Mouse (Mus musculus) forebrain, embryonic 13.5 days (tissue): ENCODE data around the gene Hnrnpl. TPM values are rescaled to one million over a fixed set of nuclear protein-coding genes. Genes with fewer than 3 reads are reported as not detected.

Experiments used
- ATAC-seq: fragments of 200-750 bp; cut with Nextera tagmentation; 2 replicates; pipeline ENCODE4 v1.8.0; 2017
- H3K27ac ChIP-seq: fragments of 300-500 bp; sonication (generic); 2 replicates; pipeline ENCODE4 v1.5.1; 2015; ENCODE audit warnings: inconsistent platforms, mild to moderate bottlenecking, moderate library complexity
- H3K27me3 ChIP-seq: fragments of 300-500 bp; sonication (generic); 2 replicates; pipeline ENCODE4 v1.6.1; 2015; ENCODE audit warnings: mild to moderate bottlenecking, inconsistent platforms
- H3K36me3 ChIP-seq: fragments of 300-500 bp; sonication (generic); 2 replicates; pipeline ENCODE4 v1.6.1; 2015; ENCODE audit warnings: mild to moderate bottlenecking, inconsistent platforms; ENCODE audit not compliant: poor library complexity, severe bottlenecking
- H3K4me1 ChIP-seq: fragments of 300-500 bp; sonication (generic); 2 replicates; pipeline ENCODE4 v1.6.1; 2015; ENCODE audit warnings: inconsistent platforms
- H3K4me2 ChIP-seq: fragments of 300-500 bp; sonication (generic); 2 replicates; pipeline ENCODE4 v1.6.1; 2015; ENCODE audit warnings: inconsistent platforms, mild to moderate bottlenecking, moderate library complexity
- H3K4me3 ChIP-seq: fragments of 300-500 bp; sonication (generic); 2 replicates; pipeline ENCODE4 v1.5.1; 2015; ENCODE audit warnings: mild to moderate bottlenecking, inconsistent platforms
- H3K9ac ChIP-seq: fragments of 300-500 bp; sonication (generic); 2 replicates; pipeline ENCODE4 v1.6.1; 2015; ENCODE audit warnings: mild to moderate bottlenecking, inconsistent platforms
- H3K9me3 ChIP-seq: fragments of 300-500 bp; sonication (generic); replicated peaks from 2 replicates; pipeline ENCODE4 v1.6.1; 2016; ENCODE audit warnings: inconsistent platforms
- WGBS: fragments of 180-500 bp; shearing (Covaris S2); methylation state at CpG from one replicate; pipeline ENCODE4 v1.1.7; 2015; 5-methylcytosine and 5-hydroxymethylcytosine counted together
- polyA plus RNA-seq: library from polyadenylated mRNA; unstranded; fragments of >200 nt; fragmentation: Nextera tagmentation; extraction: Ambion mirVana; gene quantifications from 2 replicates; pipeline ENCODE4 v1.2.1, GENCODE M21; 2015

Gene Hnrnpl
- 264 and 282 TPM in 2 replicates for polyA plus RNA-seq

DNA sequence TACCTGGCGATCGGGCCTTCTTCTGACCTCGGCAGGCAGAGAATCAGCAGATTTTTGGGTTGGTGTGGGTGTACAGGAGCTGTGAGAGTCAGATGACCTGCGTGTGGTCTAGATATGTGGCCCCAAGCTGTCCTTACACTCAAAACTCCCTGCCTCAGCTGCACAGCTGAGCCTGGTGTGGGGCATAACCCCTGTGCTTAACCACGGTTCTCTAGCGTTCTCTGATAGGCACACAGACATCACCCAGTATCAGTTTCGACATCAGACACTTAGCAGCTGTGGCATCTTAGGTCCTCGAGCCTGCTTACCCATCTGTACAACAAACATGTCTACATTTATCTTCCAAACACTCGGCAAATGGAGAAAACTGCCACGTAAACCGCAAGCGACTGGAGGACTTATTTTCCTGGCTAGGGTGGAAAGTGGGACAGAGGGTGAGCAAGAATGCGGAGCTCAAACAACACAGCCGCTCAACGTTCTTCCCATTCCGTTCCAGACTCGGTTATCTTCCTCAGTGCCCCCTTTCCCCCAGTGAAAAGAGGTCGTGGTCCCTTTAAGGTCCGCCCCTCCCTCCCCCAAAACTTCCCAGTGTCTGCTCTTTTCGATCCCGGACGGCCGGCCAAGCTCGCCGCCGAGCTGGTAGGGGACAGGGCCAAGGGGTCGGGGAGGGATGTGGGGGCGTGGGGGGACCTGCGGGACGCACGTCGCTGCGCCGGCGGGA is at the start of gene Hnrnpl:
Gene Hnrnpl (plus strand): TSS at position 321 of the 721 bp plus-strand sequence.
- peaks cover 12% of the 10 kb centered on the region for H3K36me3 ChIP-seq
- H3K27ac ChIP-seq: peak within 1 kb of the TSS; percentile 99
- no peaks in the 10 kb centered on the region for H3K27me3 ChIP-seq
- peaks cover 30% of the 10 kb centered on the region for H3K4me1 ChIP-seq
- H3K4me2 ChIP-seq: peak within 1 kb of the TSS; percentile 80
- H3K9ac ChIP-seq: peak within 1 kb of the TSS; percentile 87
- no peaks in the 10 kb centered on the region for H3K9me3 ChIP-seq
- ATAC-seq: no peak
- WGBS: 2% methylated on average over 33 of the region's 35 CpGs
- peak within 1 kb of the TSS; percentile 77 for H3K4me3 ChIP-seq

DNA sequence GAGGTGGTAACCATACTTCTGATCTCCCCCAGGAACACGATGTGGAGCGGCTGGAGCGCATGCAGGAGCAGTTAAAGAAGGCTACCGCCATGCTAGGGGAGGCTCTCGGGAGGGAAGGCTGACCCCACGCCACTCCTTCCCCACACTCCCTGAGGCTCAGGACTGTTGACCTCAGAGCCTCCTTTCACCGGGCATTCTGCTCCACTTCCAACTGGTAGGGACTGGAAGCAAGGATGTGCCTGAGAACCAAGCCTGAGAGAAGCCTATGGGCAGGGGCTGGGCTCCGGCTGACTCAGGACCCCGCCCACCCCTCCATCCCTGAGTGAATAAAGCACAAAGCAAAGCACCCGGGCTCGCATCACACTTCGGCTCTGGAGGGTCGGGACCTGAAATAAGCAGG is 49.7 kb upstream of the Hnrnpl start:
- Histone ChIP-seq H3K27ac (no peak overlapping the region), H3K27me3 (peaks cover 26% of the 10 kb centered on the region), H3K9ac (no peak overlapping the region), H3K36me3 (peaks cover 48% of the 10 kb centered on the region), H3K4me2 (no peak overlapping the region), H3K4me1 (peaks cover 9% of the 10 kb centered on the region; the same call in 1 of the 2 replicates), H3K4me3 (no peak overlapping the region), H3K9me3 (no peaks in the 10 kb centered on the region)
- ATAC-seq: no peak
- 79% methylated on average over 13 of the region's 13 CpGs for WGBS

DNA sequence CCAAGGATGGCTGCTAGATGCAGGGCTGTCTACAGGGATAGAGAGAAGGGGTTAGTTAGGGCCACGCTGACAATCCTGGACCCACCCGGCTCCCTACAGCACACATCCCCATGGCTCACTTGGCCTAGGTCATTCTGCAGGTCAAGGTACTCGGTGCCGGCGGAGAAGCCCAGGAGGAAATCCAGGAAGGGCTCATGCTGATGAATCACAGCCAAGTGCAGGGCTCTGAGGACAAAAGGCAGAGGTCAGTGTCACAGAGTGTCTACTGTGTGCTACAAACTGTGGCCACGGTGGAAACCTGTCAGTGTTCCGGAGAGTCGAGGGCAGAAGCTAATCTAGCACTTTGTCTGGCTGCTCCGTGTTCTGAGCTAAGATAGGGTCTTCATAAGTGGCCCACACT is 46.4 kb upstream of the Hnrnpl start:
- Histone ChIP-seq H3K4me1 (peaks cover 8% of the 10 kb centered on the region), H3K4me3 (no peak overlapping the region), H3K9ac (no peak overlapping the region), H3K27me3 (peaks cover 6% of the 10 kb centered on the region), H3K4me2 (no peak overlapping the region), H3K27ac (no peak overlapping the region), H3K9me3 (no peaks in the 10 kb centered on the region), H3K36me3 (peaks cover 45% of the 10 kb centered on the region)
- ATAC-seq: no peak
- 96% methylated on average over 9 of the region's 9 CpGs for WGBS

DNA sequence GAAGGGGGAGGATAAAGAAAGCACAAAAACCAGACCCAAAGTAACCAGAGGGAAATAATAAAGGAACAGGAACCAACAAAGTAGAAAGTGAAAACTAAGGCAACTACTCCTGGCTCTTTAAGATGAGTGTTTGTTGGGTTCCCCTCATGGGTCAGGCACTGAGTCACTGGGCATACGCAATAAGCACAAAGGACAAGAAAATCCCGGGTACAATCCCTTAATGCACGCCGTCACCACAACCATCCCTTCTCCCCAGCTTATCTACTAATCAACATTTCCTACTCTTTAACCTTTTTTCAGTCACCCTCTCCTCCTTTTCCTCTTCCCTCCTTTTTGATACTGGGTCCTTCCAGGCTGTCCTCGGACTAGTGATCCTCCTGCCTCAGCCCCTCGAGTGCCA is 43.1 kb upstream of the Hnrnpl start:
- H3K36me3 ChIP-seq: peaks cover 25% of the 10 kb centered on the region
- H3K27me3 ChIP-seq: no peaks in the 10 kb centered on the region
- H3K4me2 ChIP-seq: peak overlapping the region; percentile 78
- H3K4me3 ChIP-seq: peak overlapping the region; percentile 76; the same call in 1 of the 2 replicates
- no peak for ATAC-seq
- WGBS: 84% methylated on average over 6 of the region's 6 CpGs
- H3K4me1 ChIP-seq: peaks cover 28% of the 10 kb centered on the region
- H3K27ac ChIP-seq: no peak overlapping the region
- peak overlapping the region; percentile 71; the same call in 1 of the 2 replicates for H3K9ac ChIP-seq
- H3K9me3 ChIP-seq: no peaks in the 10 kb centered on the region

DNA sequence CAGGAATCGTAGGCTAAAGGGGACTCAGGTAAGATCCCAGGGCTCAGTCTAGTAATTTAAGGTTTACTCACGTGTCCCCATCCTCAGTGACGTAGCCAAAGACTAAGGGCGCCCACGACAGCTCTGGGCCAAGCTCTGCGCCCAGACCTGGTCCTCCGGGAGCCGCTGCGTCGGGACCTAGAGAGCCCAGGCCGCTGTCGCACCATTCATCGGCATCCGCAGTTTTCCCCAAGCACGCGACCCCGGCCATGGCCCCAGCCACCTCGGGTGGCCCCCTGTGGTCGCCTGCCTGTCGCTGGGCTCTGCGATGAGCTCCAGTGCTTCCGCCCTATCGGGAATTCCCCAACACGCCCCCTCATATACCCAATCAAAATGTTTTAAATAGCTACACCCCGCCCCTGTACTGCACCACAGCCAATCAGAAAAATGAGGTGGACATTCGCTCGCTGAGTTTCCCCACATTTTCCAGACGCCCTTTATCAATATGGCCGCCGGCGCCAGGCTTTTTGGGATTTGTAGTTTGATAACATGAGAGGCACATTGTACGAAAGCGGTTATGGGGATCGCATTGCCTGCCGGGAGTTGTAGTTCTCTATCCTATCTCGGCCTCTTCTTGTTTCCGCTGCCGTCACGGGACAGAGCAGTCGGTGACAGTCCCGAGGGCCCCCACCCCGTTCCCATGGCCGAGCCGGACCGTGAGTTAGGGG is 42.0 kb upstream of the Hnrnpl start, which contains the start of gene Sirt2:
Gene Sirt2 (plus strand): TSS at position 563 of the 707 bp plus-strand sequence.
- under 1% methylated on average over 45 of the region's 45 CpGs for WGBS
- Histone ChIP-seq H3K27me3 (no peaks in the 10 kb centered on the region), H3K4me1 (peaks cover 28% of the 10 kb centered on the region), H3K4me3 (peak within 1 kb of the TSS; percentile 76), H3K4me2 (peak within 1 kb of the TSS; percentile 79), H3K36me3 (peaks cover 14% of the 10 kb centered on the region), H3K9ac (peak within 1 kb of the TSS; percentile 71), H3K9me3 (no peaks in the 10 kb centered on the region), H3K27ac (no peak within 1 kb of the TSS)
- peak; percentile 99 for ATAC-seq

DNA sequence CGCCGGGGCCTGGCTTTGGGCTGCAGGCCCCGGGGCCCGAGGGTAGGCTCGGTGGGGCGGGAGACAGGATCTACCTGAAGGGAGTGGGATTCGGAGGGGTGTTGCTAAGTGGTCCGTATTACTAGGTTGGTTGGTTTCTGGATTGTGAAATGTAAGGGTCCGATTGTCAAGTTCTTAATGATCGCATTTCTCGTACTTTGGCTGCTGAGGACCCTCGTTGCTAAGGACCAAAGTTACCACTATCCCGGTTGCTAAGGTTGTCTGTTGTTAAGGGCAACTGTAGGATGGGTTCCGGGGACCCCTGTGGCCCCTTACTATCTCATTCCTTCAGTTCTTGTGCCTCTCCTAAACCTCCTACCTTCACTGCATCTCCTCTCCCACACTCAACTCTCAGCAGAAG is 41.4 kb upstream of the Hnrnpl start:
- Histone ChIP-seq H3K4me3 (peak overlapping the region; percentile 76), H3K4me2 (peak overlapping the region; percentile 79), H3K9me3 (no peaks in the 10 kb centered on the region), H3K27ac (no peak overlapping the region), H3K4me1 (peaks cover 28% of the 10 kb centered on the region), H3K36me3 (peaks cover 11% of the 10 kb centered on the region), H3K27me3 (no peaks in the 10 kb centered on the region), H3K9ac (peak overlapping the region; percentile 66)
- ATAC-seq: no peak; the same call in 1 of the 2 replicates
- 4% methylated on average over 14 of the region's 14 CpGs for WGBS

DNA sequence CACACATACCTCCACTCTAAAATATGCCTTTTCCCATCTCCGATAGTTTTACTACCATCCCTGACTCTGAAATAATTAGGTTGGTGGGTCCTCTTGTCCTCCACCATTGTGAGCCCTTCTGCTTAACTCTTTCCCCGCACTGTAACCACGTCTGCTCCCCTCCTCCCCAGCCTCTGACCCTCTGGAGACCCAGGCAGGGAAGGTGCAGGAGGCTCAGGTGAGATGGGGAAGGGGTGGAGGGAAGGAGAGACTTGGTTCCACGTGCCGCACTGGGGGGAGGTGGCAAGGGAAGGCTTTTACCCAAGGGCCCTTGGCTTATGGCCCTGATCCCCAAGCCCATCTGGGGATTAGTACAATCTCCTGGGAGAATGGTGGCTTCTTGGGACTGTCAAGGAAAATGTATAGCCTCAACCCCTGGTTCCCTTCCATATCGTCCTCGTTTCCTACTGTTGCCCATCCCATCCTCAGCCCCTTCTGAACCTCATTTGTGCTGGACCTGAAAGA is 40.8 kb upstream of the Hnrnpl start, which contains the start of gene Nfkbib:
Gene Nfkbib (minus strand): TSS at position 51 of the 504 bp plus-strand sequence.
- peak within 1 kb of the TSS; percentile 76 for H3K4me3 ChIP-seq
- no peaks in the 10 kb centered on the region for H3K27me3 ChIP-seq
- H3K9me3 ChIP-seq: no peaks in the 10 kb centered on the region
- WGBS: 62% methylated on average over 7 of the region's 7 CpGs
- H3K4me2 ChIP-seq: peak within 1 kb of the TSS; percentile 79
- peak within 1 kb of the TSS; percentile 71 for H3K9ac ChIP-seq
- peaks cover 28% of the 10 kb centered on the region for H3K4me1 ChIP-seq
- no peak within 1 kb of the TSS for H3K27ac ChIP-seq
- no peak for ATAC-seq
- H3K36me3 ChIP-seq: peaks cover 13% of the 10 kb centered on the region

DNA sequence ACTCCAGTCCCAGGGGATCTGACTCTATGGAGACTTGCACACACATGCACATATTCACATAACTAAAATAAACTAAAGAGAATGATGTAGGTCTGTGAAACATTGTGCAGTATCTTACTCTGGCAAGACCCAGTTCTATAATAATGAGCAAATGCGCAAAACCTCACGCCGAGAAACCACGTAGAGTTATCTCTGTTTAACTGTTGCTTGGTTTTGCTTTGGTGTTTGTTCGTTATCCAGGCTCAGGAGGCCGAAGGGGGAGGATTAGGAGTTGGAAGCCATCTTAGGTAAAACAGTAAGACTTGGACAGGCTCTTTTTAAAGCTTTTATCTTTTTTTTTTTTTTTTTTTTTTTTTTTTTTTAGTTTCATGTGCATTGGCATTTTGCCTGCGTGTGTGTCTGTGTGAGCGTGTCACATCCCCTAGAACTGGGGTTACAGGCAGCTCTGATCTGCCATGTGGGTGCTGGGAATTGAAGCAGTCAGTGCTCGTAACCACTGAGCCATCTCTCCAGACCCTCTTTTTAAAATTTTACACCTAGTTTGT is 38.9 kb upstream of the Hnrnpl start:
- Histone ChIP-seq H3K4me1 (peaks cover 28% of the 10 kb centered on the region), H3K27me3 (no peaks in the 10 kb centered on the region), H3K27ac (no peak overlapping the region), H3K4me2 (no peak overlapping the region), H3K9me3 (no peaks in the 10 kb centered on the region), H3K36me3 (peaks cover 22% of the 10 kb centered on the region; the same call in 1 of the 2 replicates), H3K4me3 (no peak overlapping the region), H3K9ac (no peak overlapping the region)
- no peak for ATAC-seq
- WGBS: 90% methylated on average over 9 of the region's 9 CpGs

DNA sequence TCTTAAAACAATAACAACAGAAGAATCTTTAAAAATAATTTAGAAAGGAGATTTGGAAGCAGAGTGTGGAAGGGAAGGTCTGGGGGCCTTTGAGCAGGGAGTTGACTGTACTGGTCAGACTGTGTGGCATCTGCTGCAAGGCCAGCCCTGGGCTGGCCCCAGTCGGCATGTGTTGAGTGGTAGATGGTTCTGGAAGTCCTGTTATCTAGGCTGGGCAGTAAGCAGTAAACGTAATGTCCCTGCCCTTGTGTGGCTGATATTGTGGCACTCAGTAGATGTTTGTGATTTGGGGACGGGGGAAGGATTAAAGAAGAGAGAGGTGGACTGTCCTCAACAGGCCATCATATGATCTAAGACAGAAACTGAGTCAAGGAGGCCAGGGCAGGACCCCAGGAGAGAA is 38.0 kb upstream of the Hnrnpl start:
- H3K27ac ChIP-seq: no peak overlapping the region
- 91% methylated on average over 3 of the region's 3 CpGs for WGBS
- H3K4me2 ChIP-seq: no peak overlapping the region
- H3K27me3 ChIP-seq: no peaks in the 10 kb centered on the region
- peaks cover 30% of the 10 kb centered on the region; the same call in 1 of the 2 replicates for H3K36me3 ChIP-seq
- no peak overlapping the region for H3K9ac ChIP-seq
- no peak for ATAC-seq
- no peaks in the 10 kb centered on the region for H3K9me3 ChIP-seq
- no peak overlapping the region for H3K4me3 ChIP-seq
- peaks cover 29% of the 10 kb centered on the region for H3K4me1 ChIP-seq

DNA sequence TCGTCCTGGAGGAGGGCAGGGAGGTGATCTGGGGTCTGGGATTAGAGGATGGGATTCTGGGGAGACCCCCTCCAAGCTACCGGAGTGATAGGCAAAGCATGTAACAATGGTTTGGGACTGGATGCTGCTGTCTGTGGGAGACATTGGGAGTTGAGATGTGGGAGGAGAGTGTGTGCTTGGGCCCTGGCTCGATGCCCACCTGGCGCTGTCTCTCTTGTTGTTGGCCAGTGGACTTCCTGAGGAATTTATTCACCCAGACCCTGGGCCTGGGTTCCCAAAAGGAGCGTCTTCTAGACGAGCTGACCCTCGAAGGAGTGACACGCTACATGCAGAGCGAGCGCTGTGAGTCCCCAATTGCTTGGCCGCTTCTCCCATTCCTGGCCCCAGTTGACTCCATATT is 36.5 kb upstream of the Hnrnpl start:
- H3K4me3 ChIP-seq: no peak overlapping the region
- 91% methylated on average over 11 of the region's 11 CpGs for WGBS

DNA sequence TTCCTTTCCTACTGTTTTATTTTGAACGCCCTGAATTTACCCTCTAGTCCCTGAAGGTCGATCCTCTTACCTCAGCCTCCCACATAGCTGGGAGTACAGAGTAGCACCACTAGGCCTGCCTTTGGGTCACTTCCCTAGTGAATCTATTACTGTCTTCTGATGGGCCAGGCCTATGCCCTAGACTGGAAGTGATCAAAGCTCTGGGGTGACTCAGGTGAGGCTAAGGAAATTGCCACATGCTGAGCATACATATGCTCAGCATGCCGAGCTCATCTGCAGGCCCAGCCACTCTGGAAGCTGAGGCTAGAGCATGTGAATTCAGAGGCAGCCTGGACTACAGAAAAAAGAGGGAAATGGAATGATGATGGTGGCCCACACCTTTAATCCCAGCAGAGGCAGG is 35.2 kb upstream of the Hnrnpl start:
- Histone ChIP-seq H3K4me2 (no peak overlapping the region), H3K27ac (no peak overlapping the region), H3K9me3 (no peaks in the 10 kb centered on the region), H3K9ac (no peak overlapping the region), H3K4me1 (peaks cover 11% of the 10 kb centered on the region; the same call in 1 of the 2 replicates), H3K4me3 (no peak overlapping the region), H3K27me3 (no peaks in the 10 kb centered on the region), H3K36me3 (peaks cover 53% of the 10 kb centered on the region)
- ATAC-seq: no peak
- 87% methylated on average over 3 of the region's 3 CpGs for WGBS

More for the DNA sequence above, 36.5 kb upstream of the Hnrnpl start:
- Histone ChIP-seq H3K9me3 (no peaks in the 10 kb centered on the region), H3K27me3 (no peaks in the 10 kb centered on the region), H3K9ac (no peak overlapping the region), H3K27ac (no peak overlapping the region), H3K36me3 (peaks cover 44% of the 10 kb centered on the region; the same call in 1 of the 2 replicates), H3K4me2 (no peak overlapping the region), H3K4me1 (peaks cover 23% of the 10 kb centered on the region)
- no peak for ATAC-seq

DNA sequence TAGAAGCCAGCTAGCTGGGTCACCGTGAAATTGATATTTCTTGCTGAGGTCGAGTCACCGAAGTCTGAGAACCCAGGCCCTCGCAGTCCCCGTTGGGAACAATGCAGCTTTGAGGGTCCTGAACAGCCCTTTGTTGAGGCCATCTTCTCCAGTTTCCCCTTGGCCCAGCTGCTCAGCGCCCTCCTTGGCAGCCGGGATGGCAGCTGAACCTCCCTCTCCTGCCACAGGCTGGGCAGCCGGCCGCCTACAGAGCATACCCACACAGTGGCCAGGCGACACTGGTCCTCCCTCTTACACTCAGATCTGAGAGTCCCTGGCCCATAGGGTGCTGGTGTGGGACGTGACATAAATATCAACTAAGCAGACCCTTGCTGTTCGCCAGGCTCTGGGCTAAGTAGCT is 34.2 kb upstream of the Hnrnpl start:
- no peak for ATAC-seq
- H3K36me3 ChIP-seq: peaks cover 60% of the 10 kb centered on the region
- no peaks in the 10 kb centered on the region for H3K27me3 ChIP-seq
- no peak overlapping the region for H3K4me3 ChIP-seq
- H3K9ac ChIP-seq: no peak overlapping the region
- H3K4me2 ChIP-seq: no peak overlapping the region
- H3K9me3 ChIP-seq: no peaks in the 10 kb centered on the region
- no peak overlapping the region for H3K27ac ChIP-seq
- 84% methylated on average over 12 of the region's 12 CpGs for WGBS
- peaks cover 6% of the 10 kb centered on the region; the same call in 1 of the 2 replicates for H3K4me1 ChIP-seq
